Mouse (Mus musculus): Measurements from ENCODE around the gene AI661453. TPM values are rescaled to one million over a fixed set of nuclear protein-coding genes. Genes with fewer than 3 reads are reported as not detected.
"Not testable (repeated sequence)": the region's sequence is repeated elsewhere in the genome, so short reads cannot be mapped to it uniquely, and the experiment has no call there.

The AI661453 gene
- total RNA-seq, 4 experiments from 2014 or later = 0.50 to 2.1 (median 1.2) TPM

DNA sequence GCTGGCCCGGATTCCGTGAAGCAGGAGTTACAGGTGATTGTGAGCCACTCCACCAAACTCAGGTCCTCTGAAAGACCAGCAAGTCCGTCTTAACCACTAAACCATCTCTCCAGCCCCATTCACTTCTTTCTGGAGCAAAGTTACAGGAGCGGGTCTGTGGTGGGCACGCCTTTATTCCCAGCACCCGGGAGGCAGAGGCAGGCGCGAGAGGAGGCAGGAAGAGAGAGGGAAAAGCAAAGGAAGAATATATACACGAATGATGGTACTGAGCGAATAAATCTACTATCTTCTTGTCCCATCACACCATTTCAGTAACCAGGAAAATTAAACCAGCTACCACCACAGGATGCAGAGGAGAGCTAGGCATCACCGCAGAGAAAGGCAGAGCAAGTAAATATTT is 65.1 kb downstream of the AI661453 start:
- DNase-seq (ENCODE audit: low spot score) = no peak

DNA sequence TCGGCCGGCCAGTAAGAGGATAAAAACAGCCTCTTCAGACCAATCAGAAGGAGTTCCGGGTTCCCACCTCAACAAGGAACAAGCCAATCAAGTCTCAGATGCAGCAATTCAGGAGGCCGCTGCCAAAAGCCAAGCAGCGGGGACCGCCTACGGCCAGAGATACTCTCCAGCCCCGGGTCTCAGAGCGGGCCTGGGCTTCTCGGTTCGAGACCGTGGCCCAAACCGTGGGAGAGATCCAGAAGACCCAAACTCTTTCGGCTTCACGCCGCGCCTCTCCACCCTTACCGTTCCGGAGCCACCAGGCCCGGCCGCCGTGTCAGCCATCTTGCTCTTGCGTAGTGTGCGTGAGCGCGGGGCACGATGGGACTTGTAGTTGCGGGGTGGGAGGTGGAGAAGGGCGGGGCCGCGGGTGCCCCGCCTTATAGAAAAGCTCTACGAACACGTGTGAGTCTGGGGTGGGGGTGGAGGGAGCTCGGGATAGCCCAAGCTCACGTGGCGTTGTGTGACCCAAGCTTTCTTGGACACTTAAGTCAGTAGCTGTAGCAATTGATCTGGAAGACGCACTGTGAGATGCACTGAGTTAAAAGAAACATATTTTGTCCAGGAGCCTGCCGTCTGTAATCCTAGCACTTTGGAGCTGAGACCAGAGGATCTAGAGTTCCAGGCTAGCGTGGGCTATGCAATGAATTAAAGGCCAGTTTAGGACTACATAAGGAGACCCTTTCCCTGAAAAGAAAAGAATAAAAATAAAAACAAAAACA is 65.7 kb downstream of the AI661453 start, which contains the start of gene Taf8:
Taf8 (minus strand) TSS at position 347 of the 761 bp plus-strand sequence.
- peak; percentile 92 for DNase-seq (ENCODE audit: low spot score)

DNA sequence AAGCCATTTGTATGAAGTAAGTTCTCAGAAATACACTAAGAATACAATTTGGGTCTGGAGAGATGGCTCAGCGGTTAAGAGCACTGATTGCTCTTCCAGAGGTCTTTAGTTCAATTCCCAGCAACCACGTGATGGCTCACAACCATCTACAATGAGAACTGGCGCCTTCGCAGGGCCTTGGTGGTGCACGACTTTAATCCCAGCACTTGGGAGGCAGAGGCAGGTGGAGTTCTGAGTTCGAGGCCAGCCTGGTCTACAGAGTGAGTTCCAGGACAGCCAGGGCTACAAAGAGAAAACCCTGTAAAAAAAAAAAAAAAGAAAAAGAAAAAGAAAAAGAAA is 66.3 kb downstream of the AI661453 start:
- DNase-seq (ENCODE audit: low spot score) = not testable (repeated sequence)

DNA sequence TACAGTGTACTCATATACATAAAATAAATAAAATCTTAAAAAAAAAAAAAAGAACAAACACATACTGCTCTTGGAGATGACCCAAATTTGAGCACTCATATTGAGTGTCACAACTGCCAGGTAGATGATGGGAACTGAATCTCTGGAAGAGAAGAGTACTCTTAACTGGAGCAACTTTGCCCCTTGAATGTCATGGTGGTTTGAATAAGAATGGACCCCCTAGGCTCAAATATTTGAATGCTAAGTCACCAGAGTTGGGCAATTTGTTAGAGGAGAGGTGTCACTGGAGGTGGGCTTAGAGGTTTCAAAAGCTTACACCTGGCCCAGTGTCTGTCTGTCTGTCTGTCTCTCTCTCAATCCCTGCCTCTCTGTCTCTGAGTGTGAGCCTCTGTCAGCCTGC is 67.3 kb downstream of the AI661453 start:
- no peak for DNase-seq (ENCODE audit: low spot score)

DNA sequence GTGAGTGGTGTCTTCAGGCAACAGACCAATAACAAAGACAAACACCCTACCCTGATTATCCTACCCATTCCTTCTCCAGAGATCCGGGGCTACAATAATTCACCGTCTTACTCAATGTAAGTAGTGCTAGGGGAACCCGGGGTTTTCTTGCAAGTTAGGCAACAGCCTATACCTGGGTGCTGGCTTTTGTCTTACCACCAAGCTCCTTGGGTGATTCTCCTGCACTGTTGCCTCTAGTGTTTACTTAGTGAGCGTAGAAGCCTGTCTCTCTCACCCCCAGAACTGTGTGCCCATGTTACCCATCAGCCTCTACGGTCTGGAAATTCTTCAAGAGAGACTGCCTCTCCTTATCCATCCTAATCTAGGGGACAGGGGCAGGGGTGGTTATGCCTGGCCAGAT is 67.8 kb downstream of the AI661453 start:
- no peak for DNase-seq (ENCODE audit: low spot score)

DNA sequence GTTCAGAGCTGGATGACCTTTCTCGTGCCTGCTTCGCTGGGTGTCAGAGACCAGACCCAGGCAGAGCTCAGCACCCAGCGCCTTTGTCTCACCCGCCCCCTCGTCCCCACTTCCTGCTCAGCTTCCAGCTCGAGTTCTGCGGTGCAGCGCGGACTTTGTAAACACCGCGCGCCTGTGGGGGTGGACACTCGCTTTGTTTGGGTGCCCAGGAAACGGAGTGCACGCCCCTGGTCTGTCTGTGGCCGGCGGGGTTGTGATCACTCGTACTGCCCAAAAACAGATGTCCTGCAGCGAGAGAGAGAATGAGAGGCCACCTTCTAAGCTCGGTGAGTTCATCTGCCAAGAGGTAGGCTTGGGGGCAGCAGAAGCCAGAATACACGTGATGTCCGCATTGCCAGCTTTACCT is 68.5 kb downstream of the AI661453 start, which contains the start of gene Ccnd3:
Ccnd3 (plus strand) TSS at position 111 of the 406 bp plus-strand sequence.
- DNase-seq (ENCODE audit: low spot score) = peak; percentile 86

DNA sequence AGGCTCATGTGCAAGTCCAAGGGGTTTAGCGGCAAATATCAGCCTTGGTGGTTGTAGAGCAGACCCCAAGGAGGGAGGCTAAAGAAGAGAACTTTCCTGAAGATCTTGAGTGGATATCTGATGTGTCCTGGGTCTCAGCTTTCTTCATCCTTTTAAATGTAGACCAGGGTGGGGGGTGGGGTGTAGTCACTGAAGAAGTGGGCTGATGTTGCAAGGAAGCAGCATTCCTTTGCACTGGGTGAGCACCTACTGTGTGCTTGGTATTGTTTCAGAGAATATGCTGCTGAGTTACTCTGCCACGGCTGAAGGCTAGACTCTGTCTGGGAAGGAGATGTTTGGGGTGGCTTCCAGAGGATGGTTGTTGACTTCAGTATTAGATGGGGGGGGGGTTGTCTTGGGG is 69.2 kb downstream of the AI661453 start:
- no peak for DNase-seq (ENCODE audit: low spot score)

DNA sequence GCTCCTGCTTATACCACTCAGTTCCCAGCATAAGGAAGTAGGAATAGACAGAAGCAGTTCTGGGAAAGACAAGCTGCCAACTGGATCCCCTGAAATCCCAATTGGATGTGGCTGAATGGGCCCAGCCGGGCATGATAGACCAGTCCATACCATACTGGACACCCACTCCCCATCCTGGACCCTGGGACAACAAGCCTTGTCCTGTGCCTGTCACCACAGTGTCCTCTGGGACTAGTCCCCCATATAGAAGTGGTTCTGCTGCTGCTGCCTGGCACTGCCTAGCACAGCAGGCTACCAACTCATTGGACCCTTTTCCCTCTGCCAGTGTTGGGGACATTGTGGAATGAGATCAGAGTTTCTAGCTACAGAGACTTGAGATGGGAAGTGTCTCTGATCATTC is 69.6 kb downstream of the AI661453 start:
- DNase-seq (ENCODE audit: low spot score) = no peak

DNA sequence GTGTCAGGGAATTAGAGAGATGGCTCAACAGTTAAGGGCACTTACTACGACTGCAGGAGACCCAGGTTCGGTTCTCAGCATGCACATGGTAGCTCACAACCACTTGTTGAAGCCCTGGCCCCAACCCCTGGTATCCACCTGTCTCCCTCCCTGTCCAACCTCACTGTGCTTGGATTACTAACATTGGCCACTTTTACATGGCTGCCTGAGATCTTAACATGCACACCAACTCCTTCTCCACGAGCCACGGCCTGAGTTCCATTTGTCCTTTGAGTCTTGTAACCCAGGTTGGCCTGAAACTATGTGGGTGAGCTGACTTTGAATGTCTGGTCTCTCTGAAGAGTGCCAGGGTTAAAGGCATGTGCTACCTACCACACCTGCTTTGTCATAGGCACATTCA is 70.3 kb downstream of the AI661453 start:
- DNase-seq (ENCODE audit: low spot score) = no peak

DNA sequence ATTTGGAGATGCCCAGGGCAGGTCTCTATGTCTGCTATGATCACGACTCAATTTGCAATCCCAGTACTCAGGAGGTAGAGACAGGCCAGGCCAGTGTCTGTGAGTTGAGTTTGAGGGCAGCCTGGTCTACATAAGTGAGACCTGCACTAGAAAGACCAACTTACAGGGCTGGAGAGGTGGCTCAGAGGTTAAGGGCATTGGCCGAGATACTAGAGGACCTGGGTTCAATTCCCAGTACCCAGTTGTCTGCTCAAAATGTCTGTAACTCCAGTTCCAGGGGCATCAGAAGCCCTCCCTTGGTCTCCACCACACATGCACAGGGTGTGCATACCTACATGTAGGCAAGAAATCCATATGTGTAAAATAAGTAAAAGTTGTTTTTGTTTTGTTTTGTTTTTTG is 71.1 kb downstream of the AI661453 start:
- no peak for DNase-seq (ENCODE audit: low spot score)

DNA sequence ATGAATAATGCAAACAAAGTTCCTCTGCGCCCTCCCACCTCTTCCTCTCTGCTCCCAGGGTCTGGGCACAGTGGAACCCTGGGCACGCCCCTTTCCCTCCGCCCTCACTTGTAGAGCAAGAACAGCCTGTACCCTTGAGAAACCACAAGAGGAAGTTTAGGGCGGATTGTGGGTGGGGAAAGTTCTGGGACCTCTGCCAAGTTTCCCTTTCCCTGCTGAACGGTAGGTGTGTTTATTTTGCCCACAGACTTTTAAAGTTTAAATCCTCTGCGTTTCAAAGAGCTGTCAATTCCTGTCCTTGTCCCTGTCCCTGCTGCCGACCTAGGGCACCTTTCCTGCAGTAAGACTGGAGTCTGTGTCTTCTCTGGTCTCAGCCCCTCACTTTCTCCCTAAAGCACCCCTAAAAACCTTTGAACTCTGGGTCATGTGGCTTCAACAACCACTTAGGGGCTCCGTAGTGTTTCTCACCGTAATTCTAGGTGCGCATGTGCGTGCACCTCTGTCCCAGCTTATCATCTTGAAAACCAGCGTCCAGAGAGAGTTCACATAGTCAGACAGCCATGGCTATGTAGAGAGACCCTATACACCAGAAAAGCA is 71.7 kb downstream of the AI661453 start:
- DNase-seq (ENCODE audit: low spot score) = peak; percentile 99

DNA sequence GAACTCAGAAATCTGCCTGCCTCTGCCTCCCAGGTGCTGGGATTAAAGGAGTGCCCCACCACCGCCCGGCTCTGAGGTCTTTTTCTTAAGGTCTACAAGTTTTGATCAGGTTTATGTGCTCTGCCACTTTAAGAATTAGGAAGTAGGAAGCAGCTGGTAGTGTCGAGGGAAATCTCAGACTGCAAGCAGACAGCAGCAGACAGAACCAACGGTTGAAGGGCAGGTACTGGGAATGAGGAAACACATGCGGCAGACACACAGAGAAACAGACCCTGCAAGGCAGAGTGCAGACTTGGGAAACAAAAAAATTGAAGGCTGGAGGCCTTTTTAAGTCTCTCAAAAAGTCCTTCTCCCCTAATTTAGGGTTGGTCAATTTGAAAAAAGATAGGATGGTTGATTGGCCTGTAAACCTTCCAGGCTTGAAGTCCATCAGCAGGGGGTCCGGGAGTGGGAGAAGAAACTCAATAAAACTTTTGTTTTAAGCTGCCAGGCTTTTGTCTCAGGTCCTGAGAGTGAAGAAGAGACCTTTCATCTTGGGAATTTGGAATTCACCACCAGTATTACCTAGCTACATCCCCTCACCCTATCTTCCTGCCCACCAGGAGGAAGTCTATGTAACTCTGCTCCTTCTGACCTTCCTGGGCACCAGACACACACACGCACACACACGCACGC is 72.8 kb downstream of the AI661453 start:
- no peak for DNase-seq (ENCODE audit: low spot score)

DNA sequence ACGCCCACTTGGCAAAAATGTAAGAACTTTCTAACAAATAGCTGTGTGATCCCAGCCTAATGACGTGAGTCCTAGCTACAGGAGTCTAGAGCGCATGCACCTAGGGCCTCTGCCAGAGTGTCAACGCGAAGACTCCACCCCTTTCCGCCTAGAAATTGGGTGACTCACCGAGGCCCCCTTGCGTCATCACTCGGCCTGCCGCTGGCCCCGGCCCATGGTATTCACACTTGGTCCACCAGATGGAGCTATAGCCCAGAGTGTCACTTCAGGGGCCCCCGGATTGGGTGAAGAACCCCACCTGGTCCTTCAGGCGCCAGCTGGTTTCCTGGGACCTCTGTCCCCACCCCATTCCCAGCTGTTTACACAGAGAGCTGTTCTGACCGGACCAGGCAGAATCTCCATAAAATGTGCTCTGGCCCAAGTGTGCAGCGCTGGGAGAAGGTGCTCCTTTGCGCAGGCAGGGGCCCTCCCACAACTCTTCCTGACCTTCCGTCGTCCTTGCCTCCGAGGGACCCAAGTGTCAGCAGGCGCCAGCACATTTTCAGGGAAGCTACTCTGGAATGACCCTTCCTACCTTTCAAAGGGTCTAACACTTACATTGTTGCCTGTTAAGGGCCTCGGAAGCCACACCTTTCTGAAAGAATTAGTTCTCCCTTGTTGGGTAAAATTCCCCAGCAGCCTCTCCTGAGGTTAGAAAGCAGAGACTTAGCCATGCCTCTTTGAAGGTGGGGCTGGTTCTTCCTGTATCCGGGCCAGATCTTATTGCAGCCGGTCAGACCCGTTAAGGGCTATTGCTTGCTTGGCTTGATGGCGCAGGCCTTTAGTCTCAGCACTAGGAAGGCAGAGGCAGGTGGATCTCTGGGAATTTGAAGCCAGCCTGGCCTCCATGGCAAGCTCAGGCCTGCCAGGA is 75.0 kb downstream of the AI661453 start:
- peak; percentile 100 for DNase-seq (ENCODE audit: low spot score)

DNA sequence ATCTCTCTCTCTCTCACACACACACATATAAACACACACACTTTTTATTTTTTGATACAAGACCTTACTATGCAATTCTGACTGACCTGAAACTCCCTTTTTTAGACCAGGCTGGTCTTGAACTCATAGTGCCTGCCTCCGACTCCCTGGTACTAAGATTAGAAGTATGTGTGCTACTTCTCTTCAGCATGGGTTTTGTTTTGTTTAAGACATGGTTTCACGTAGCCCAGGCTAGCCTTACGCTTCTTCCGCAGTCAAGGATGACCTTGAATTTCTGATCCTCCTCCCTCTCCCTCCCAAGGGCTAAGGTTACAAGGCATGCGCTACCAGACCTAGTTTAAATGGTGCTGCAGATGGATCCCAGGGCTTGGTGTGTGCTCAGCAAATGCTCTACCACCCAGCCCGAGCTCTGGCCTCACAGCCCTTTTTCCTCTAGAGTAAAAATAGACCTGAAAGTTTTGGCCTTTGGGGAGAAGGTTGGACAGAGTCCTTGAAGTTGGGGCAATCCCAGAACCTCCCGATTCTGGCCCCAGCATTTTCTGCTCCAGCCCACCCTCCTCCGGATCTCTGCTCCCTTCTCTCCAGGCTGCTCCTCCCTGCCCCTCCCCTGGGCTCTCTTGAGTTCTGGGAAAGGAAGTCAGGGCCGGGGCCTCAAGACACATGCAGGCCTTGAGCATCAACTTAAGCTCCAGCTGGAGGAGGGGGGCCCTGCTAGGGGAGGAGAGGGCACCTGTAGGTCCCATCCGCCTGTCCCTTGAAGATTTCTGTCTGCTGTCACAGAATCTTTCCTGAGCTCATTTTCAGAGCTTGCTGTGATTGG is 76.8 kb downstream of the AI661453 start:
- peak; percentile 56 for DNase-seq (ENCODE audit: low spot score)

DNA sequence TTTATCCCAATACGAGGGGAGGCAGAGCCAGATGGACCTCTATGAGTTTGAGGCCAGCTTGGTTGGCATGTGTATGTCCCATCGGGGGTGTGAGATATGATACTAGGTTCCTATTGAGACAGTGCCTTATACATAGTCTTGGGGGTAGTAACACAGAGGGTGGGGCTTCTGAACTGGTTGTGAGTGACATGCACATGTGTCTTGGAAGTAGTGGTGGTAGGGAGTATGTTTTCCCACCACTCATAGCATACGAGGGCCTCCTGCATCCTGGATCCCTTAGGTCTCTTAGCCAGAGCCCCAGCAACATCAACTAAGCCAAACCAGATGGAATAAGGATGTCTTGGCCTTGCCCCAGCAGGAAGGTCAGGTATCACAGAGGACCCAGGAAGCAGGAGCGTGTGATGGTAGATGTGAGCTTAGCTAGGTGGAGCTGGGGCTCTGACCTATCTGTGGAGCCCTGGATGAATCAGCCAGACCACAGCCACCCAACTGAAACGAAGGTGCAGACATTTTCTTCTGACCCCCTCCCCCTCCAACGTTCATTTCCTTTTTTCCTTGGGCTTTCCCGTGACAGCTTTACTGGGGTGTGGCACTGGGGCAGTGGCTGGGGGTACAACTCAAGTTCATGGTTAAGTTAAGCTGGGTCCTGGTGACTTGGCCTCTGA is 78.9 kb downstream of the AI661453 start:
- DNase-seq (ENCODE audit: low spot score) = no peak

DNA sequence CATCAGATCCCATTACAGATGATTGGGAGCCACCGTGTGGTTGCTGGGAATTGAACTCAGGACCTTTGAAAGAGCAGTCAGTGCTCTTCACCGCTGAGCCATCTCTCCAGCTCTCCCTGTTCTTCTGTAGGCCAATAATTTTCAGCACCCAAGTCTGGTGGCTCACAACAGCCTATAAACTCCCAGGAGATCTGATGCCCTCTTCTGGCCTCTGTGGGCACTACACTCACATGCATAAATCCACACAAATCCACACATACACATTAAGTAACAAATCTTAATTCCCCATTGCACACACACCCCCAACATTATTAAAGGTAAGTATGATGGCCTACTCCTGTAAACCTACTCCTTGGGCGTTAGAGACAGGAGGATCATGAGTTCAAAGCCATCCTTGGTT is 79.8 kb downstream of the AI661453 start:
- no peak for DNase-seq (ENCODE audit: low spot score)

DNA sequence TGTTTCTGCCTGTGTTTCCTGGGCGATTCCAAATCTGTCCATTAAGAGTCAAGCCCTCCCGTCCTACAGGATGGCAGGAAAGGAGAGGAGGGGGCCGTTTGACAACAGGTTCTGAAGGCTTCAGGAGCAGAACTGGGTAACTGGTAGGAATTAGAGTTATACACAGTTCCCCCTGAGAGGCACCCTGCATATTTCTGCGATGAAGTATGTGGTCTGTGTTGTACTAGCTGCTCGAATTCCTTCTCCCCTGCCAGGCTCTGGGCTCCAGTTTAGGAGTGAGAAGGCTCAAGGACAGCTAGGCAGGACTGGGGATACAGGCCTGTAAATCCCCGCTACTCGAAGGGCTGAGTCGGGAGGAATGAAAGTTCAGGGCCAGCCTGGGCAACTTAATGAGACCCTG is 81.8 kb downstream of the AI661453 start:
- DNase-seq (ENCODE audit: low spot score) = no peak

Measured in heart, adult 8-10 months (tissue).